Mouse (Mus musculus): ENCODE measurements at regions not wholly inside any gene's neighbourhood (a gene's known extent, or its start where the extent isn't known, plus 50 kb on each side); places are given as distances from the start of the nearest gene placed in this dataset.

DNA sequence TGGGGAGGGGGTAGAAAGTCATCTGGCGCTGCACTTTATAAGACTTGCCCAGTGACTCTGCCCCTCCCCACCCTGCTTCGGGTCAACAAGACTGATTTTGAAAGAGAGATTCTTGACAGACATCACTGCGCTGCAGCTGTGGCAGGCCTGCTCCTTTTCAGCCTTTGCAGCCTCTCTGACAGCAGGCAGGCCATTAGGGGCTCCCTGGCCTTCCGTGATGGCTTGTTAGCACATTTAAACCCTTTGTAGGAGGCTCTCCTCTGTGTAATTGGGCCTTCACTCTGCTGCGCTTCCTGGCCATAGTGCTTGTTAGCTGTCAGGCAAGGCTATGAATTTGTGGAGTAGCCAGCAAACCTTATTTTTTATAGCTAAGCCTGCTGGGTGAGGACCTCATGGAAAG is 232.3 kb upstream of the Wscd1 start:
- TF ChIP-seq CTCF (IDR thresholded peaks at IDR 0.05; ENCODE audit: low read depth, low read length) = no peak
- no peak for TF ChIP-seq GATA2 (IDR thresholded peaks at IDR 0.05; ENCODE audit: borderline replicate concordance, low read depth, low read length)
